Mouse (Mus musculus): Measurements from ENCODE around the gene Dtd2.

- TF ChIP-seq CTCF (IDR thresholded peaks at IDR 0.05) (no peak), EP300 (IDR thresholded peaks at IDR 0.05; ENCODE audit: insufficient read depth, low read depth, low read length) (no peak)
Observed at GRCm38 (mm10) chr12:52049324-52049723, 43.0 kb upstream of the Dtd2 start.
